Mouse (Mus musculus) olfactory bulb, adult 2 months (tissue): ENCODE results near the gene Ngdn.

Source experiments
- CTCF ChIP-seq: fragments of 200-500 bp; IDR thresholded peaks from 2 replicates; pipeline ENCODE4 v1.5.1; 2012; ENCODE audit warnings: low read depth, mild to moderate bottlenecking, low read length, moderate library complexity; ENCODE audit not compliant: insufficient read depth
- POLR2A ChIP-seq: fragments of 200-500 bp; IDR thresholded peaks from 2 replicates; pipeline ENCODE4 v1.6.1; 2012; ENCODE audit warnings: mild to moderate bottlenecking, low read depth, low read length, moderate library complexity; ENCODE audit not compliant: insufficient read depth

GRCm38 (mm10) chr14:54998680-54999079, 16.6 kb upstream of the Ngdn start:
- TF ChIP-seq CTCF: no peak
- no peak for TF ChIP-seq POLR2A
